Mouse (Mus musculus) urinary bladder, postnatal 36 days (tissue): ENCODE measurements around the gene Lrch1.

Experiments used
- DNase-seq, 2 experiments: peaks; one replicate each; pipeline ENCODE4 v3.0.0; 2022; ENCODE audit warnings: low spot score in 2 of 2, mixed read lengths in 1 of 2

Lrch1 gene

DNA sequence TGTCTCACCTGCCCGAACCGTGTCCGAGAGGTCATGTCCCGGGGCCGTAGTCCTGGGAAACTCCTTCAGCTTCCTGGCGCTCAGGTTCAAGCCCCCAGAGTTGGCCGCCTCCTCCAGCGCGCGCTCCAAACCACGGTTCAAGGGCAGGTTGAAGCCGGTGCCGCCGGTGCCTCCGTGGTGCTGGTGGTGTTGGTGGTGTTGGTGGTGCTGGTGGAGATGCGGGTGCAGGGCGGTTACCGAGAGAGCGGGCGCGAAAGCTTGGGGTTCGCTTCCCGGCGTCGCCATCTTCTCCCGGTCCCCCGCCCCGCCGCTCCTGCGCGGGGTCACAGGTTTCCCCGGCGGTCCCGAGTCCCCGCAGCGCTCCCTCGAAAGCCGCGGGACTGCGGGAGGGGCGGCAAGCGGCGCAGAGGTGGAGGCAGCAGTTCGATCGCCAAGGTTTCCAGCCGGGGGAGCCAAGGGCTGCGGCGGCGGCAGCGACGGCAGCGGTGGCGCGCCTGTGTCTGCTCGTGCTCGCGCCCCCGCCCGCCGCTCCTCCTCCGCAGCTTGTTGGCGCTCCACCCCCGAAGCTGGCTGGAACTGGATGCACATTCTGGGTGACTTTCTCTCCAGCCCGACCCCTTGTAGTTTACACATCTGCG, at the start of gene Lrch1:
TSS of gene Lrch1 (minus strand) at position 501 of the 638 bp plus-strand sequence.
- DNase-seq, result peak; percentile 77 to 84

DNA sequence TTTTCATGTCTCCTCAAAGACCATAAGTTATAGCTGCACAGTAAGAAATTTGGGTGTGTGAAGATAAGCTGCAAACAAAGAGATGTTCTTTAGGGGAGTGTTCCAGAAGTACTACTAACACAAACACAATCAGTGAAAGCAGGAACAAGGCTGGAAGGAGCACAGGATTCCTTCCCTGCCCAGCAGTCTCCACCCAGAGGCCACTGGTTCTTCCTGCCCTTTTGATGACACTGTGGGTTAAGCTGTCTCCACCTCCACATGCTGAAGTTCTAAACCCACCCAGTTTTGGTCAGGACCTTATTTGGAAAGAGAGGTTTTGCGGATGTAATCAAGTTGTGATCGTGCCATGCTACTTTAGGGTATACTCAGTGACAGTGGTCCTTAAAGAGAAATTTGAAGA, 49.4 kb upstream of the Lrch1 start:
- DNase-seq, result peak in 1 of 2 experiments; percentile 11

DNA sequence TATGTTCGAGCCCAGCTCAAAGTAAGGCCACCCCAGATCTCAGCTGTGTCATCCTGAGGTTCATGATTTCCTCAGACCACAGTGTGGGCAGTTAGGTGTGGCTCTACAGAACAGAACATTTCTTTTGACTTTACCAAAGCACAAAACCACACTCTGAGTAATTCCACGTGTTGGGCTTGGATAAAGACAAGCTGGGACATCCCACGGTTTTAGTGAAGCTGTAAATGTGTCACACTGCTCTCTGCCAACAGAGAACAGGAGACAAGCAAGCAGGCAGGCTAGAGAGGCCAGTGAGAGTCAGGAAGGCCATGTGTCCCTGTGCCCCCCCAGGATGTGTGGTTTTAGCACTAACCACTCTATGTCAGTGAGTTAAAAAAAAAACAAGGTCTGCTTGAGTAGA, 48.9 kb upstream of the Lrch1 start:
- DNase-seq, result no peak

DNA sequence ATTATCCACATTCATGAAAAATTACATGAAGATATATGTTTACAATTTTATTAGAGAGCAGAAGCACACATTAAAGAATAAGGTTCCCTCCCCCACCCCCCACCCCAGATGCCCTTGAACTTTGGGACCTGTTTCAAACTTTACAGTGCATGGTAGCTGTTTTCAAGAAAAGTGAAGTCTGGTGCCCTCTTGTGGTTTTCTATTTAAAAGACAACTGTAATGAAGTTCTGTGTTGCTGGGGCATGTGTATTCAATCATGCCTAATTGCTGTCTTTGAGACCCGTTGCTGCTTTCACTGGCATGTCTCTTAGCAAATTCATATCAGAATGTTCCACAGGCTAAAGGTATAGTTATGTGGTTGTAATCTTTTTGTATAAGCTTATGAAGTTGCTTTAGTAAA, 42.8 kb upstream of the Lrch1 start:
- no peak for DNase-seq

DNA sequence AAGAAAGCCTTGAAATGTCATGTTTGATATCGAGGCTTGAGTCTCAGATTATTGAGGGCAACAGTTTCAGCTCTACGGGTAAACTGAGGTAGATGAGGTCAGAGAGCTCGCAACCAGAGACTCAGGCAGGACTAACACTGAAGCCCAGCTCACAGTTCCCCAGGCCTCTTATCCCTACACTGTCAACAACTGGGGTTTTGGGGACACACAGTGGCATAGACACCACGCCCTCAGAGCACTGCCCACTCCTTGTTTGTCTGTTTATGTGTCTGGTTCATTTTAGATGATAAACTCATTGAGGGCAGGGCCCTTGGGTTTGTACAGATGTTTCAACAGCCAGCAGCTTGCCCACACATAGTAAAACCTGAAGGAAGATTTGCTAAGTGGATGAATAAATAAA, 42.2 kb upstream of the Lrch1 start:
- DNase-seq, result no peak

DNA sequence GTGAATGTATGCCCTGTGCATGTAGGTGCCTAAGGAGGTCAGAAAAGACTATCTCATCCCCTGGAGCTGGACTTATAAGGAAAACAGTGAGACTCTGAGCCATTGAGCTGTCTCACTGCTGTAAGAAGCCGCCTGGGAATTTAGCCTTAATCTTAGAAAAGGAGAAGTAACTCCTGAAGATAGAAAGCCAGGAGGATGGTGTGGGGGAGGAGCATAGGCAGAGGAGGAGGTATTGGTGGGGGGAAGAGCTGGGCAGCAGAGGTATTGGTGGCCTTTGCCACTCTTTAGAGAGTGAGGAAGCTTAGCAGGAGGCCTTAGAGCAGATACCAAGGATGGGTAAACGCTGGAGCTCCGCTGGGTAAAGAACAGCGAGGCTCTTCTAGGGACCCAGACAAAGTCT, 41.6 kb upstream of the Lrch1 start:
- no peak for DNase-seq

DNA sequence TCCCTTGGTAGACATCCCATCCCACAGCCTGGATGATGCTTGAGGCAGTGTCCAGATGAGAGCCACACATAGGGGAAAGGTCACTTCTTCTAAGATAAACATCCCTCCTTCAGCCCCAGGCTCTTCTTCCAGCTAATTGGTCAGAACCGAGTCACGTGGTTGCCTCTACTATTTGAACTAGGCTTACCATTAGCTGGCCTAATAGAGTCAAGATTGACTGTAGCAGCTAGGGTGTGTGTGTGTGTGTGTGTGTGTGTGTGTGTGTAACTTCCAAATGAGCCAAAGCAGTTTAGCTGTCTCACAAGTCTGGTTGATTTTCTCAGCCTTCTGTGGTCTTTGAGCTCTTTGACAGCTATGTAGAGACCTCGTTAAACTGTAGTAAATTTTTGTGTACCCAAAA, 38.9 kb upstream of the Lrch1 start:
- DNase-seq, result no peak

DNA sequence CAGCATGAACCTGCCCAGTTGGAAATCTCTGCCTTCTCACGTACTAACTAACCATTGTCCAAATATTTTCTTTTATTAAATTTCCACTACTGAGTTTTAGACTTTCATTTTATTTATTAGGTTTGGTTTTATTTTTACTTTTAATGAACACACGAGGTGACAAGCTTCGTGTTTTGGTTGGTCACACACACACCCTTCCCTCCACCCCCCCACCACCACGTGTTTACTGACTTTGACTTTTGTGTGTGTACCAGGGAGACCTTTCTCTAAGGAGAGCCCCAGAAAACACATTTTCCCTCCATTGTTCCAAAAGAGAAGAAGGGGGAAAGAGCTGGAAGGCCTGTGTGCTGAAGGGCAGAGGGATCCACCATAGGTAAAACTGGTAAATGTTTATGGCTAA, 38.0 kb upstream of the Lrch1 start:
- DNase-seq, result no peak

DNA sequence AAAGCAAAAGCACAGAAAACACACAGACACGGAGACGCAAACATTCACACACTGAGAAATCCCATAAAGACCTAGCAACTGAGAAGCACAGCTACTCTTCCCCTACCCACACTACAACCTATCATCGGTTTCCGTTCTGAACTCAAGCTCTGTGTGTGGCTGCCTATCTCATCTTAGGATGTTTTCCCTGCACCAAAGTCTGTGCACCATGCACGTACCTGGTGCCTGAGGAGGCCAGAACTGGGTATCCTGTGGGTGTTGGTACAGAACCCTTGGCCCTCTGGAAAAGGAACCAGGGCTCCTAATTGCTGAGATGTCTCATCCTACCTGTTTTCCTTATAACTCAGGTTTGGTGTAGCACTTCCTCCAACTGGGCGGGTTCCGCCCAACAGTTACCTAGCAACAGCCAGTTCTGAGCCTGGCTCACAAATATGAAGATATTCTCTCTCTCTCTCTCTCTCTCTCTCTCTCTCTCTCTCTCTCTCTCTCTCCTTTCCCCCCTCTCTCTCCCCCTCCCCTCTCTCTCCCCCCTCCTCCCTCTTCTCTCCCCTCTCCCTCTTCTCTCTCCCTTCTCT, 37.2 kb upstream of the Lrch1 start:
- no peak for DNase-seq

DNA sequence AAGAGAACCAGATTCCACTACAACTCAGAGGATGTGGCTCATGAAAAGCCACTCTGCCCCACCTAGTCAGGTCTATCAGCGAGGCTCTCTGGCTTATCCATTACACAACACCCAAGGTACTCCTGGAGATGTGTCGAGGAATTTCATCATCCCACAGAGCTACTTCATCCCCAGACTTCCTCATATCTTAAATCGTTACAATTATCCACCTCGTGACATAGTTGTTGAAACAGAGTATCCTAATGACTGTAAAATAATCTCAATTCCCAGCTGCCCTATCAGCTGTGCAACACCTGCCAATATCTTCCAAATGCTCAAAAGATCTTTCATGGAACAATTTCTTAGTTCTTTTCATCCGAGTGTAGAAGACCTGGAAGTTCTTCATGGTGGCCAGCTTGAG, 35.4 kb upstream of the Lrch1 start:
- no peak for DNase-seq

DNA sequence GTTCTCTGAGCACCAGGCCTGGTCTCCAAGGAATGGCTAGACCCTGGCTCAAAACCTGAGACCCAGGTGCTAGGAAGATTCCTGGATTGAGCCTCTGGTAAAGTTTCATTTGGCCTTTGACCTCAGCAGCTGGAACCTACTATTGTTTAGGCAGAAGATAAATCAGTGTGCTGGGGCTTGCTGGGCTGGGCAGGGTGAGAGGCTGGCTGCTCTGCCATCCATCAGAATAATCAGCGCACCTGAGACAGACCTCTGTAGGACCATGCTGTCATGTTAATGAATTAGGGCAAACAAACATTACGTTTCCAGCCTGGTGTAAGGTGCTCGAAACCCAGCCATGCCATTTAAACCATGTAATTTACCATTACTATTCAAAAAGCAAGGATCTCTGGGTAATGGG, 33.3 kb upstream of the Lrch1 start:
- DNase-seq, result no peak

DNA sequence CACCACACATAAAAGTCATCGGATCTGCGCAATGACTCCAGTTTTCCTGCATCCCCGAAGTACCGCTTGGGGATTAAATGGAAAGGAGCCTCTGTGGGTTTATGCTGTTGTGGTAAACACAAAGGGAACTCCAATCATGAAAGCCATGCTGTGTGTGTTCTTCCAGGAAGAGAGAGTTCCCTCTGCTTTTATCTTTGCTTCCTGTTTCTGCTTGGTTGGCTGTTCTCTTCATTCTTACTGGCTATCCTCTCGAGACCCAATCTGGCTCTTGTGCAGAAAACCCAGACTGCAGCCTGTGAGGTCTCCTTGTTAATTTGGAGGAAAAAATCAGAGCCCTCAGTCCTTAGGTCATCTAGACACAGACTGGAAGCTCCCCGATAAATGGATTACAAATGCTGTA, 29.3 kb upstream of the Lrch1 start:
- DNase-seq, result no peak

DNA sequence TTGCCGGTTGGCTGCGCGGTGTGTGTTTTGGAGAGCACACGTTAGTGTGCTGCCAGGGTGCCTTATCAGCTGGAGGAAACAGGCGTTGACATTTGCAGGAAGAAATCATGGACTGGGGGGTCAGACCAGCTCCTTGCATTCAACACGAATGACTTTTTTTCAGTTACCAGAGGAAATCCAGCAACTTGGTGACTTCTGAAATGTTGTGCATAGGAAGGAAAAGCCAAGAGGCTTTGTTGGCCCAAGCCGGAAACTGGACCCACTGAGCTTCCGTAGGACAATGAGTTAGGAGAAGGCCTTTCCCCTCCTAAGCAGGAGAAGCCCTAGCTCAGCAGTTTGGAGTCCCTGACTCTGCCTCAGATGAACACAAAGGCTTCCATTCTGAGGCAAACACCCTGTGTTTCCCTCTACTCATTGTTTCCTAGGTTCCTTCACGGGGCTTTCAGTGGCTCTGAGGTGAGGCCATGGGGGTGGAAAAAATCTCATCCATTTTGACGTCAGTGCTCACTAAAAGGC, 26.5 kb upstream of the Lrch1 start:
- no peak for DNase-seq

DNA sequence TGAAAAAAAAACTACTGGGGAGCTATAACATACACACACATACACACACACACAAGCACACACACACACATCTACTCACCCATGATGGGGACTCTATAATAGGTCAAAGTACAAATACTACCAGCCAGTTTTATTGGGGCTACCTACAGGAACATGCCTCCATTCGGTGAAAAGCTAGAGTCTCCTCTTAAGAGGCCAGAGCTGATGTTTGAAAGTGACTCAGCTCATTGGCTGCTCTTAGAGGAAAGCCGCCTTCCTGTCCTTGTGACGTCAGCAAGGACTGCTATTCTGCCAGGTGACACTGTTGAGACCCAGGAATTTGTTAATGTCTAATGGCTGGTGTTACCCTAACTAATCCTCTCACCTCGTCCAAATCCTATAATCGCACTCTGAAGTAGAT, 25.0 kb upstream of the Lrch1 start:
- no peak for DNase-seq

DNA sequence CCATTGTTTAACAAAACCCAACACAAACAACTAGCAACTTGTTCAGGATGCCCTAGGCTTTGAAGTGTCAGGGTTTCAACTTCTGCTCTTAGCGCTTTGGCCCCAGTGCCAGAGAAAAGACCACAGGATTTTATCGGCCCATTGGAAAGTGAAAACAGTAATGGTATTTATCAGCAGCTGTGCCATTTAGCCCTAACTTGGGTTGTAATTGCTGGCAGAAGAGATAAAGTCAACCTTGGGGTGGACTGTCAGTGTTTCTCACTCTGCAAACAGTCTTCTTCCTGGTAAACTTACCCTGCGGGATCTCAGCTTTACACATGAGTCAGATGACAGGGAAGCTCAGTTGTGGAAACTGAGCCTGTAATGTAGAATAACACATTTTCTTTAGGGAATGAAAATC, 24.5 kb upstream of the Lrch1 start:
- no peak for DNase-seq

DNA sequence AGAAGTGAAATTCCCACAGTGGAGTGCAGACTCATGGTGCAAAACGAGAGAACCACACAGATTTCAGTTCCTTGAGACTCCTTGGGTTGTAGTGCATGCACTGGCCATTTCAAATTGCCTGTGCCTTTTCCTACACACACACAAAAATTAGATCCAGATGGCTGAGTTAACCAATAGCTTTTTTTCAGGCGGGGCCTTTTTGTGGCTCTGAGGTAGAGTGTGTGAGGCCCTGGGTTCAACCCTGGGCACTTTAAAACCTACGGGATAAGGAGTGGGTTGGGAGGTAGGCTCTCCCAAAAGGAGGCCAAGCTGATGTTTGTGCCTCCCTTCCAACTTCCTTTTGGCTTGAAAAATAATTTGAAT, 15.7 kb upstream of the Lrch1 start:
- no peak for DNase-seq

DNA sequence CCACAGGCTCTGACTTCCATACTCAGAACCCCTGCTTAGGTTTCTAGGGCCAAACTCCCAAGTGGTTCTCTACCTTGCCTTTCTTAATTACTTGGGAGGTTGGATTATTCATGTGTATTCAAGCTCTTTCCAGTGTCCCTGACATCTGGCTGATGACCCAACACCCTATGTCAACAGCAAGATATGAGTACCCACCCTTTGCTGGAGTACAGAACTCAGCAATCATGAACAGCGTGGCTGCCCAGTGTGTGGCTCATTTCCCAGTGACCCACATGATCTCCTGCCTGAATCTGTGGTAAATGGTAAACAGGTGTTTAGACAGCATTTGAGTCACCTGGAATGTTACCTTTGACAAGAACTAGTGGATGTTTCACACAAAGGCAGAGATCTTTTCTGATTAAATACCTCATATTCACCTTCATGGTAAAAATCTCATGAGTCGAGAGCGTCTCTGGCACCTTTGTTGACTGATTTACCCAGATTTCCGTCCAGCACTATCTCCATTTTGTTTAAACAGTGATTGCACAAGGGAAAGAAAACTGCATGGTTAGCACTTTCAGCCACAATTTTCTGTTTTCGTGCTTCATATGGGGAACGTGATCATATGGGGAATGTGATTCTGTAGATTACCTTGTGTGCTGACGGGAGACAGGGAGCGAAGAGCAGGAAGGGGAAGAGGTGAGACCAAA, 15.2 kb upstream of the Lrch1 start:
- DNase-seq, result no peak

DNA sequence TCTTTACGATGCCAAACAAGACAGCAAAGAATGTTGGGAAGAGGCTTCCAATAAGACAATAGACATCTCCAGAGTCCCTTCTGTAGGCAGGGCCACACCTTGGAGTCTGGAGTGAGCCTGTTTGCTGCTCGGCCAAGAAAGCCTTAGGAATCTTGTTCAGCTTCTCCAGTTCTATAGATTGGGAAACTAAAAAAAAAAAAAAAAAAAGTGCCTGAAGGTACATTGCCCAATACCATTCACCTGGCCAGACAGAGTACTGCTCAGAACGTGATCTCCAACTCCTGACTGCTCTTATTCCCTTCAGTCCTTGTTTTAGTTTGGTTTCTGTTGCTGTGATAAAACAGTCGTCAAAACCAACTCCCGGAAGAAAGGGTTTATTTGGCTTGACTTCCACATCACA, 12.9 kb upstream of the Lrch1 start:
- DNase-seq, result no peak

DNA sequence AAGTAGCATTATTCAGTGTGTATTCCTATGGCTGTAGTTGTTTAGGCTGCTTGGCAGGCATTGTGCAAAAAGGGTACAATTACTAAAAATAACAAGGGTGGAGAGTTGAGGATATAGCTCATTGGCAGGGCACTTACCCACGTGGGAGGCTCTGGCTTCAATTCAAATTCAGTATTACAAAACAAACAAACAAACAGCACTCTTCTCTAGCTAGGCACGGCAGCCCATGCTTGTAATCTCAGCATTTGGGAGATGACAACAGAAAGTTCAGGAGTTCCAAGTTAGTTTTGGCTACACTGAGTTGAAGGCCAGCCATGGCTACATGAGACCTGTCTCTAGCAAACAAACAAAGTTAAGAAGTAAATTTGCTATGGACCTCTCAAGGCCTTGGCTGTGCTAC, 9.0 kb upstream of the Lrch1 start:
- DNase-seq, result no peak

DNA sequence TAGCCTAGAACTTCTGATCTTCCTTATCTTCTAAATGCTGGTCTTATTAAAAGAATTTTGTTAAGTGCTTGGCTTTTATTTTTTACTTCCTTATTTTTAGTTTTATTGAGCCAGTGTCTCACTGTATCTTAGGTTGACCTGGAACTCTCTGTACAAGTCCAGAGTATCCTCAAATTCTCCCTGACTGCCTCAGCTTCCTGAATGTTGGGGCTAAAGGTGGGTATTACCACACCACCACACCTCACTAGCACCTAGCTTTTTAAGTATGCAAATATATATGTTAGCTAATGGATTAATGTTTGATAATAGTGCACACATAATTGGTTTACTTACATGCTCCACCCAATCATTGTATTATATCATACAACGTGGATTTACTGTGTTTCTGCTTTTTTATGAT, 8.6 kb upstream of the Lrch1 start:
- DNase-seq, result no peak

DNA sequence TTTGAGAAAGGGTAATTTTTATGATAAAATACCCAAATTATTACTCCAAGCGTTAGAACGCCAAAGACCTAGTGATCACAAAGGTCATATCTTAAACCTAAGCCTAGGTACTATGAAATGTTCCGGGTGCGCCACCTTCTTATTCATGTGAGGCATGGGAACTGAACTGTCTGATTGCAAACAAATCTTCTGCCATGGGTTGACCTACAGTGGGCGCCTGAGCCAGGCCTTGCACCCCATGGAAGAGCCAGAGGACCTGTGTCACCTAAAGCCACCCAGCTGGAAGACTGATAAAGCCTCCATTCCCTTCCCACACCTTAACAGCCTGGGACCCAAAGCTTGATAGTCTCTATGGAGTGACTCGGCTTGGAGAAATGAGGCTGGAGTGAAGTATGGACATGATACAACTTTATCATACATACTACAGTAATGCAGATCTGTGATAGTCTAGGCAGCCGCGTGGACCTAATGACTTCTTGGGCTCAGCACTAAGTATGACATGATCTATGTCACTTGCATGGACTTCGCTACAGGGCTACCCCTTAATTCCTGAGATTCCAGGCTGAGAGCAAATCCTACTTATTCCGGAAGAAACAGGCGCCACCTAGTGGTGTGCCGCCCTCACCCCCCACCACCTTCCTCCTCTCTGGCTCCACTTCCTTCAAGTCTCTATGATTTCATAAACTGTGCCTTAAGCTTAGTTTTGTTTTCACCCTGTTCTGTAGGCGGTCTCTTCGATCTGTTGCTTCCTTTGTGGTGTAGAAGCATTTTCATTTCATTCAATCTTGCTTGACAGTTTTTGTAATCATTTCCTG, 957 bp upstream of the Lrch1 start:
- DNase-seq, result peak; percentile 34 to 57

DNA sequence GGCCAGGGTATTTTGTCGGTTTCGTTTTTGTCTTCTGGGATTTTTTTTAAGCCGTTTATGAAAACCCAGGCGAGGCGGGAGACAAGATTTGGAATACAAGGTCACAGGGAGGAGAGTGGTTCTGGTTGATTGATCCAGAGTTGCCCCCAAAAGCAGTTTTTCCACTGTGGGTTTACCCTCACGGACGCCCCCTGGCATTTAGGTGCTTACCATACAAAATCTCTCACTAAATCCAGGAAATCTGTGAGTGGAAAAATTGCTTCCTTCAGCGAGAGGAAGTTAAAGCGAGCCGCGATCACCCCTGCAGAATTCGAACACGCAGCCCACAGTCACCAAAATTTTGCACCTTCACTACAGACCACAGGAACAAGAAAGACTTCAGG, 329 bp upstream of the Lrch1 start:
- DNase-seq, result no peak
